Mouse (Mus musculus) gonadal fat pad, adult 2 months (tissue): ENCODE data around the gene Snap23. TPM values are rescaled to one million over a fixed set of nuclear protein-coding genes. Genes with fewer than 3 reads are reported as not detected.

Experiments used
- DNase-seq: peaks from one replicate; pipeline ENCODE4 v3.0.0-alpha.2; 2012; ENCODE audit warnings: low read depth
- polyA plus RNA-seq: library from polyadenylated mRNA; depleted of rRNA; stranded (reverse); fragments of >200 nt; gene quantifications from 2 replicates; pipeline ENCODE4 v1.2.3, GENCODE M21; 2012

Snap23 gene
- polyA plus RNA-seq, 1 experiment, result 10.0 TPM

DNA sequence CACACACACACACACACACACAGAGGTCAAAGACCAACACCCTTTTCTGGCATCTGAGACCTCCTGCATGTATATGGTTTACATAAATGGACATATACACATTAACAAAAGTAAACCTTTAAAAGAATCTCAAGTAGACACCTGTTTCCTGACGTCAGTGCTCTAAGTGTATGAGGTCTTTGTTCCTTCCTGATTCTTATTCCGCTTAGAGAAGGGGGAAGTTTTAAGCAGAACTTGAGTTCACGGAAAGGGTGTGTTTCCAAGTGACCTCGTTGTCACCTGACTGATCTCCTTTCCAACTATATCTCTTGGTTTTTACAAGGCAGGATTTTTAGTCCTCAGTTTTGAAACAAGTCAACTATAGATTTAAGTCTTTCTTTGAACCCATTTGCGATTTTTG lies 10.8 kb downstream of the Snap23 start:
- DNase-seq, result no peak

DNA sequence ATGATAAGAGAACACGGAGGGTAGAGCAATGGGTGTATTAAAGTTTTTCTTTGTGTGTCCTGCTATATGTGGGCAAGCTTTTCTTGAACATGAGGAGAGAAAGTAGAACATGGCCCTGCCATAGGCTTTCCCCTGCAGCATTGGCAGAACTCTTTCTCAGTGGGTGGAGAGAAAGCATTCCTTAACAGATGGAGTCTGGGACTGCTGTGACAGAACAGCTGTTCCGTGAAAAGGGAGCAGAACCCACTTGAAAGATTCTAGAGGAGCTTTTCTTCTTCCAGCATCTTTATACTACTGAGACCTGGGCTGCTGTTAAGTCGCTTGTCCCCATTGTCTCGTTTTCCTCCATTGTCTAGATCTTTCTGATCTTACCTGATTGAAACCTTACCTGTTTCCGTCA lies 22.3 kb downstream of the Snap23 start:
- DNase-seq, result no peak

DNA sequence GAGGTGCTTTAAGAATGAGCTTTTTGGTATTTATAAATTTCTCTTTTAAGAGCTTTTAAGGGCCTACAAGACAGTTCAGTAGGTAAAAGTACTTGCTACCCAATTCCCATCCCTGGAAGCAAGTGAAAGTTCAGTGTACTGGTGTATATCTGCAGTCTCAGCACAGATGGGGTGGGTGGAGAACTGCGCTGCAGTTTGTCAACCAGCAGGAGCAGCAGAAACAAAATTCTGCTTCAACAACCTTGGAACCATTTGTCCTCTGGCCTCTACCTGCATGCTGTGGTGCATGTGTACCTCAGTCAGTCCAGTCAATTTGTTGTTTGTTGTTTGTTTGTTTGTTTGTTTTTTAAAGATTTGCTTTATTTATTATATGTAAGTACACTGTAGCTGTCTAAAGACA lies 24.8 kb downstream of the Snap23 start:
- no peak for DNase-seq

DNA sequence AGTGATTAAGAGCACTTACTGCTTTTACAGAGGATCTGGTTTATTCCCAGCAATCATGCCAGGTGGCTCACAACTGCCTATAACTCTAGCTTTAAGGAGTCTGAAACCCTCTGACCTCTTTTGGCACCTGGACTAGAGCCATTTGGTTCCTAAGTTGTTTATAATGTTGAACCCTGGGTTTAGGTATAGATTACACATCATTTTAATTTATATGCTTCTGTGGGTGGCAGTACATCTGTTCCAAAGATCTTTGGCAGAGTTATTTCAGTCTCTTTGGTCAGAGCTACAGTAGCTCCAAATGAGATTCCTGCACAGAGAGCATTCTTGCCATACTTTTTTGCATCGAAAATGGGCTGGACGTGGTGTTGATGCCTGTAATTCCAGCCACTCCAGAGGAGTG lies 30.3 kb downstream of the Snap23 start:
- DNase-seq, result no peak

DNA sequence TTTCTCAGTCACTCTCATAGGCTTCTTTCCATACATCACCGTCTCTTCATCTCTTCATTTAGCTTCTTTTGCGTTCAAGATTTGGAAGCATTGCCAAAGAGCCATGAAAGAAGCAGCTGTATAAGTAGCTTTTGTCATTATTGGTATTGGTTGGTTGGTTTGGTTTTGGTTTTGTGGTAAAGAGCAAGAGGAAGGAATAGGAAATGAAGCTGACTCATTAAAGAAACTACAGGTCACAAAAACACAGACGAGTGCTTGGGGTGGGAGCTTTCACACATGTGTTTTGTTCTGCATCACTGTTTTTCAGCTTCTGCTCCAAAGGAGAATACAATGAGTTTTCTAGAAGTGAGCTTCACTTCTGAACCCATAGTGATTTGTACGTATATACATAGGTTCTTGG lies 32.0 kb downstream of the Snap23 start:
- no peak for DNase-seq

DNA sequence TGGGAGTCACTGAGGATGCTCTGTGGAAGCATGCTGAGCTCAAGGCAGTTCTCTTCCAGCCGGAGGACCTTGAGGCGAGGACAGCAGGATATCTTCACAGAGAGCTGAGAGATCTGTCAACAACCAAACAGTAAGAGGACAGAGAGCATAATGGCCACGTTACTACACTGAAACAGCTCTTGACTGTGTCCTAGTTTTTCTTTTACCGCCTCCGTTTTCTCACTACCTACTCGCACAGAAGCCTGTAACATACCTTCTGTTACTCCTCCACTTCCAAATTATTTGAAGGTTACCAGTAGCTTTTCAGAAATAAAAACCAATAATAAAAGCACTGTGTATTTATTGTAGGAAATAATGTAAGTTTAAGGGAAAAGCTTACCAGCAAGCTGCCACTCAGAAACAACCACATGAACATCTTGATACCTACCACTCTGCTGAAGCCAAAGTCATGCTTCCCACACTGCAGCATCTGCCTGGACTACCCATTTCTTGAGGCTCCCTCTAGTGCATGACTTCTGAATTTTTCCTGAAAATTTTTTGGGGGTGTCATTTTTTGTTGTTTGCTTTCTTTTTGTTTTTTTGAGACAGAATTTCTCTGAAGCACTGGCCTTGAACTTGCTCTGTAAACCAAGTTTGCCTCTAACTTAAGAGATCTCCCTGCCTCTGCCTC lies 38.7 kb downstream of the Snap23 start:
- no peak for DNase-seq

DNA sequence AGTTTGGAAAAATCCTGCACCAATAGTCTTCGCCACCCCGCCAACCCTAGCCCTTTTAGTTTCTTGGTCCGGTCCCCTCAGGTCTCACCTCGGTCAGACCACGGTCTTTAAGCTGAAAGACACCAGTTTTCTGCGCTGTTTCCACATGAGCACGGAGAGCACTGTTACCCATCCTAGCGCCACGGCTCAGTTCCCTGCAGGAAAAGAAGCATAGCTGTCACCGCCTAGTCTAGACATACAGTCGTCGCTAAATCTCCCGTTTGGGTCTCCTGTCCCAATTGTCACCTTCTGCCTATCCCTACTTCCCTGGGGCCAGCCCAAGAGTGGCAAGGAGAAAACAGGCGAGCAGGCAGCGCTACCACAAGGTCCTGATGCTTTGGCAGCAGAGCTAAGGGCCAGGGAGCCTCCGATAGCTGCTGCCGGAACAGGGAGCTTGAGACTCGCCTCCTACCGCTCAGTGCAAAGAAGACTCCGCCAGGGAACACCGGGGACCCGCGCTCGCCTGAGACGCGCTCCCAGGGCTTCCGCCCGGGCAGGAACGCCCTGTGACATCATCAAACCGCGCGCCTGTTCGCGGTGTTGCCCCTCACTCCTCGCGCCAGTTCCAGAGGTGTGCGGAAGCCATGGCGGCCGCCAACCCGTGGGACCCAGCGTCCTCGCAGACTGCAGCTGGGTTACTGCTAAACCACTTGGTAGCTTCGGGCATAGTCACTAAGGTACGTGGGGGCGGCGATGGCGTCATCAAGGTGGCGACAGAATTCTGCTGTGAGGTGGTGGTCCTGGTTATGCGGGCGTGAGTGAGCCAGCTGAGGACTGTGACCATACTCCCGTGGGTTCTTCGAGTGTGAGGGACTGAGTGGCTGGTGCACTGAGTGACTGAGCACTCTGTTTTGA lies 41.6 kb downstream of the Snap23 start, which contains the start of the genes Haus2 and Lrrc57:
Gene Haus2 (plus strand): TSS at position 554 of the 894 bp plus-strand sequence.
Gene Lrrc57 (minus strand): TSS at position 691 of the 894 bp plus-strand sequence.
- no peak for DNase-seq

DNA sequence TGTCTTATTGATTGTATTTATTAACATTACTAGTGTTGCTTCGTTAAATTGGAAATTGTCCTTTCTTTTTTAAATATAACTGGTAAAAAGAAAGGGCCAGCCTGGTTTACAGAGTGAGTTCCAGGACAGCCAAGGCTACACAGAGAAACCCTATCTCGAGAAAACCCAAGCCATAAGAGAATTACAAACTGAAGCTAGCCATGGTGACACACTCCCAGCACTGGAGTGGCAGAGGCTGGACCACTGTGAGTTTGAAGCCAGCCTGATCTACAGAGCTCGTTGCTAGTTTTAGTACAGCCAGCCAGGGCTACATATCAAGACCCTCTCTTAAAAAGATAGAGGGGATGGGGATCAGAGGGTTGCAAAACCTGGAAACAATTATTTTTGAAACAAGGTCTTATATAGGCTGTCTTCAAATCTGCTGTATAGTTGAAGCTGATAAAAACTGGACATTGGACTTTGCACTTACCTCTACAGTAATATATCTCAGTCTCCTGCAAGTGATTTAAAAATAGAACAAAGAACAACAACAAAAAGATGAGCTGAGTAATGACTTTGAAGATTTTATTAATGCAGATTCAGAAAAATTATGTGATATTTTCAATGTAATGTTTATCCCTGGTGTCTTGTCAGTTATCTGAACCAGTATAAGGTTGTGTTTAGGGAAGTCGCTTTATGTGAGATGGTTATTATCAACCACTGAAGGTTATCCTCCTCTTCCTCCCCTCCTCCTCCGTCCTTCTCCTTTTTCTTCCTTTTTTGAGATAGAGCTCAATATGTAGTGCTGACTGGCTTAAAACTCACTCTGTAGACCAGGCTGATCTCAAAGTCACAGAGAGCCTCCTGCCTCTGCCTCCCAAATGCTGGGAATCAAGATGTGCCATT lies 49.0 kb downstream of the Snap23 start:
- DNase-seq, result no peak

DNA sequence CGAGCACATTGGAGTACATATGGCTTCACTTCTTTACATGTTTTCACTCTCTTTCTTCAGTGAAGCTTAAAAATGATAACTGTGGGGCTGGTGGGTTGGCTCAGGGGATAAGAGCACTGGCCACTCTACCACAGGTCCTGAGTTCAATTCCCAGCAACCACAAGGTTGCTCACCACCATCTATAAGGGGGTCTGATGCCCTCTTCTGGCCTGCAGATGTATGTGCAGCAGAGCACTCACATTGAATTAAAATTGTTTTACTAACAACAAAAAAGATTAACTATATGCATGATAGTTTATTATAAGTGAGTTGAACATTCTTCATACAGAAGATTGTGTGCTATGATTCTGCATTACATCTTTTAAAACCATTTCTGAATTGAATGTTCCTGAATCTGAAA lies 52.1 kb downstream of the Snap23 start:
- DNase-seq, result no peak

DNA sequence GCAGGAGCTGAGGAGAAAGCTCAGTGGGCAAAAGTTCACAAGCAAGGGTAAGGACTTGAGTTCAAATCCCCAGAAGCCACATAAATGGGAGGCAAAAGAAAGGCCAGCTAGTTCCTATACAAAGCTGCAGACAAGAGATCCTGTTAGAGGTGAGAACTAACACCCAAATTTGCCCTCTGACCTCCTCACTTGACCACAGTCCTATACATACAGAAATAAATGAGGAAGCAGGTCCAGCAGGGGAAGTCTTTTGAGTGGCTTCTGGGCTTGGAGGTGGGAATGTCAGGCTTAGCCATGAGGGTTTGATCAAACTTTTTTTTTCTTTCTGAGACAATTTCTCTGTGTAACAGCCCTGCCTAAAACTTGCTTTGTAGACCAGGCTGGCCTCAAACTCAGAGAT lies 55.4 kb downstream of the Snap23 start:
- DNase-seq, result no peak

DNA sequence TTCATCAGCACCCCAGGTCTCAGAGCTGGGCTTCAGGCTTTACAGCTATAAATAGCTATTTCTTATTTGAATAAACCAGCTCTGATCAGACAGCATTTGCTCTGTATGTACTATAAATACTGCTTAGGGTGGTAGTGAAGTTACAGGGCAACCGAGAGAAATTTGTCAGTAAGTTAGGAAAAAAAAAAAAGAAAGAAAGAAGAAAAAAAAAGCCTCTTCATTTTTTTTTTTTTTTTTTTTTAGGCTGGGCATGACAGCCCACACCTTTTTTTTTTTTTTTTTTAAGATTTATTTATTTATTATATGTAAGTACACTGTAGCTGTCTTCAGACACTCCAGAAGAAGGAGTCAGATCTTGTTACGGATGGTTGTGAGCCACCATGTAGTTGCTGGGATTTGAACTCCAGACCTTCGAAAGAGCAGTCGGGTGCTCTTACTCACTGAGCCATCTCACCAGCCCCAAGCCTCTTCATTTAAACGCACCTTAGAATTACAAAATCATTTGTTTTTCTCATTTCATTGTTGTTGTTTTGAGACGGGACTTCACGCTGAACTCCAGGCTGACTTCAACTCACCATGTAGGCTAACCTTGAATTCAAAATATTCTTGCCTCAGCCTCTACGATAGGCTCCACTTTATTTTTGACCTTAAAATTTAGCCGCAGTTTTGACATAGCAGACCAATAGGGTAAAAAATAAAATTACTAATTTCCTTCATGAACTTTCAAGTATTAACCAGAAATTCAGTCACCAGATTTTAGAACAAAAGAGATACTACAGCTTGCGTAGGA lies 60.8 kb downstream of the Snap23 start:
- DNase-seq, result no peak

DNA sequence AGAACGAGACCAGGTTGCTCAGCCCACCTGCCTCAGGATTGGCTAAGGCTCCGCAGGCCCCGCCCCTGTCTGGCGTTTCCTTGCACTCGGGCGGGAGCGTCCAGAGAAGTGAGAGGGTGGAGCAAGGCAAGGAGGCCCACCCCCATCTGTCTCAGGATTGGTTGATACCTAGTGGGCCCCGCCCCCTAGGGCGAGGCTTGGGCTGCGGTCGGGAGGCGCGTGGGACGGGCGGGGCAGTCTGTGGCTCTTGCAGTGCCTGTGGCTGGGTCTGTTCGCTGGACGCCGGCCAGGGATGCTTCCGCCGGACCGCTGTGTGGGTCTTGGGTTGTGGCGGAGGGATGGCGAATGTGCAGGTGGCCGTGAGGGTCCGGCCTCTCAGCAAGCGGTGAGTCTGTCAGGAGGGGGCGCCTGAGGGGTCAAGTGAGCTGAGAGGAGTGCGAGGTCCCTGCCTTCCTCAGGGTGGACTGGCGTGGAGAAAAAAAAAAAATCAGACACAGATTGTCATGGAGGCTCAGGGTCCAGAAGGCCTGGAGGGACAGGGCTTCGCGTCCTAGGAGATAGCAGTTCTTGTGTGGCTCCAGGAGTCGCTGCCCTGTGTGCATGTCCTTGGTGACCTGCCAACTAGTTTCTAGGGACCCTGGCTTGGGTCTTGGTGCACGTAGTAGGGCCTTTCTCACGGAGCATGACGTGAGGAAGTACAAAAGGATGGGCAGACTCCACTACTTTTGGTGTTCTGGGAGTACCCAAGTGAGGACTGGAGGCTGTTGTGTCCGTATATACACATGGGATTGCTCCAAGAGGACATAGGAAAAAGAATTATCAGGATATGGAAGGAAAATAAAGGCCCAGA lies 61.6 kb downstream of the Snap23 start, which contains the start of gene Stard9:
Gene Stard9 (plus strand): TSS at position 236 of the 850 bp plus-strand sequence.
- DNase-seq, result peak; percentile 77

DNA sequence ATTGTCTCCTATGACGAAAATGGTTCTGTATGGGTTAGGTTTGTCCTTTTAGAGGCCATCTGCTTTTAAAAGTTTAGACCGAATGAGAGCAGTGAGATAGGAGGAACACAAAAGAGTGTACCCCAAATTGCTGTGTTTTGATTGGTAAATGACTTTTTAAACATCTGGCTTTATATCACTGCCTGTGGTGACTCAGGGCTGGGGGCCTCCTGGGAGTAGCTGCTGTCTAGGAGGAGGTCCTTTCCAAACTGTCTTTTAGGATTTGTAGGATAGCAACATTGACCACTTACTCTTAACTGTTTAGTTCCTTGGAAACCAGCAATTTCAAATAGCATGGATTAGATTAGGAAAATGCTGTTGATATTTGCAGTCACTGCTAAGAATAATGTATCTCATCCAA lies 62.8 kb downstream of the Snap23 start:
- DNase-seq, result no peak

DNA sequence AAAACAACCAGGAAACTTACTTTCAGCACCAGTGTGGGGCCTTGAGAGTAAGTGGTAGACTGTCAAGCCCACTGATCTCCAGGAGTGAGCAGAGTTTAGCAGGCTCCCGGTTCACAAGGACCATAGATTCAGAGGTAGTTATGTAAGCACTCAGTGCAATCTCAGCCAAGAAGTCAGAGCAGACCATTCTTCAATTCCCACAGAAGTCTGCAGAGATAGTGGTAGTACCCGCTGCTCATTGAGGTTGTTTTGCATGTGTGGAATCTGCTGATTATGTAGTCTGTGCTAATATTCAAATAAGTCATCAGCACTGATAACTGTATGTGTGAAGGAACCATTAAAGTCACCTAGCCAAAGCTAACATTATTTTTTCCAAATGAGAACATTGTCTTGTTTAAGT lies 63.2 kb downstream of the Snap23 start:
- no peak for DNase-seq

DNA sequence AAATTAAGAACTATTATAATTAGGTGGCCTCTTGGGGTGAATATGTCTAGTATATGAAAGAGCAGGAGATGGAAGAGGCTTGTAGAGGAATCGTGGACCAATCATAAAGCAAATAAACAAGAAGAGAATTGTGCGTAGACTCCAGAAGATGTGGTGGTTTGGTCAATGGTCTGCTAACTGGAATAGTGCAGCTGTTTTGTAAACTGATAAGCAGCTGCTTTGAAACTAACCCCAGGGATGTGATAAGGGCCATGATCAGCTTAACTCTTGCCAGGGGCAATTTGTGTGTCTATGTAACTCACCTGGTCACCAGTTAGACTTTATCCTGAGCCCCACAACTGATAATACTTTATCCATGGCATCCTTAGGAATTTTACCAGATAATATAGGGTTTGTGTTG lies 64.0 kb downstream of the Snap23 start:
- no peak for DNase-seq

DNA sequence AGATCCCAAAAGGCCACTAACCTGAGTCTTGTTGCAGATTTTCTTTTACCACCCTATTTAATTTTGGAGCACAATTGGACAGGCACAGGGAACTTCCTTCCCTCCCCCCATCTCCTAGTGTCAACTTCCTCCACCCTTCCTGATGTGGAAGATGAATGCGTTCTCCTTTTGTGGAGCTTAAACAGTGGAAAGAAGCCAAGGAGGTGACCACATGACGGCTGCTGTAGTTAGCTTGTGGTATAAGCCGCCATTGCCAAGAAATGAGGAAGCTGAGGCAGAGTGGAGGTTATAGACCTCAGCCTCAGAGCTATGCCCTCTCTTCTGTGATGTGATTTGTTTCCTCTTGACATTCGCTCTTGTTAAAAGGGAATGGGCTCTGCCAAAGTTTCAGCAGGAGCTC lies 64.5 kb downstream of the Snap23 start:
- DNase-seq, result no peak

DNA sequence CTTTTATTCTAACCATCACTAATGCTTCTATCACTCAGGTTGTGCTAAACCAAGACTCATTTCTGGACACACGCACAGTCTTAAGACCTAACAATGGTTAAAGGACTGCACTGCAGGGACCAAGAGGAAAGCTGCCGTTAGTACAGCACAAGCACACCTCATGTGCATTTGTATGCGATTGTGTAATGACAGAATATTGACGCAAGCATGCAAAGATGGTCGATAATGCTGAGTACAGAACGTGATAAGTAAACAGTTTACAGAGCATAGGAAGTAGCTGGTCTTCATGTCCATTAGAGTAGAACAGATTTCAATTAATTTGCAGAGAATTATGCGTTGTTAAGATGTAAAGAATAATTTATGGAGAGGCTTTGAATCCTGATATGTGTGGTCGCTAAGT lies 73.4 kb downstream of the Snap23 start:
- no peak for DNase-seq

DNA sequence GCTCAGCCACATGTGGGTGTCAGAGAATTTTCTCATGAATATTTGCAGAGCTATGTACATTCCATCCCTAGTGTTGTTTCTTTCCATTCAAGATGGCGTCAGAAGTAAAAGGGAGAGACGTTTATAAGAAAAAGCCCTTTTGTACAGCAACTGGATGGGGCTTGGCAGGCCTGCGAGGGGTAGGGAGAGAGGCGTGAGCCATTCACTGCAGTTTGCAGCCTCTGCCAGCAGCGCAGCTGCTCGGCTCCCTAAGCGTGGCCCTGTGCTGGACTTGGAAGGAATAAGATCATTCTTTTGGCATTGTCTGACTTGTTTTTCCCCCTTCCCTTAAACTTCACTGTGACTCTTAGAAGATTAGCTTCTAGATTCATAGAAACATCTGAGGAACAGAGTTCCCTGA lies 76.4 kb downstream of the Snap23 start:
- DNase-seq, result no peak

DNA sequence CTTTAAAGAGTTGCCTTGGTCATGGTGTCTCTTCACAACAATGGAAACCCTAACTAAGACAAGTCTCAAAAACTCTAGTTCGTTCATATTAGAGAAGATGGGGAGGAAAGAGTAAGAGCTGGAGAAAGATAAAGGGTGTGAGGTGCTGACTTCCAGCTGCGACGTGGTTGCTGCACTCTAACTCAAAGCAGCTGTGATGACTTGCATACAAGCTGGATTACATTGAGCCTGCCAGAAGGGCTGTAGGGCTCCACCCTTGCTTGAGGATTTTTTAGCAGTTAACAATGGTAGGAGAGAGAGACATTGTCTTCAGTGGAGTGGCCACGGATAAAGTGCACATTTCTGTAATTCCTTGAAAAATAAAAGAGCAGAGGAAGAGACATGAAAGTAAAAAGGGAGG lies 79.3 kb downstream of the Snap23 start:
- no peak for DNase-seq
